Mouse (Mus musculus) kidney, adult 2 months (tissue): Measurements from ENCODE around the gene Taf3.

Source experiments
- CTCF ChIP-seq: fragments of 200-500 bp; conservative IDR thresholded peaks from 2 replicates; pipeline ENCODE4 v1.5.1; 2011; ENCODE audit warnings: low read depth, mild to moderate bottlenecking, control low read depth, low read length, moderate library complexity, mixed read lengths; ENCODE audit not compliant: insufficient read depth, insufficient read length
- POLR2A ChIP-seq: fragments of 200-500 bp; IDR thresholded peaks from one replicate; pipeline ENCODE4 v1.6.1; 2011; ENCODE audit warnings: low read depth, low read length, control low read depth

GRCm38 (mm10) chr2:9882926-9883802, 165.2 kb downstream of the Taf3 start:
- TF ChIP-seq POLR2A (no peak), CTCF (no peak)
